Mouse (Mus musculus) midbrain, embryonic 14.5 days (tissue): ENCODE measurements around the gene Chdh. TPM values are rescaled to one million over a fixed set of nuclear protein-coding genes. Genes with fewer than 3 reads are reported as not detected.

Experiments
- ATAC-seq: fragments of 200-750 bp; cut with Nextera tagmentation; 2 replicates; pipeline ENCODE4 v1.8.0; 2017; ENCODE audit warnings: moderate number of reproducible peaks, moderate library complexity; ENCODE audit not compliant: low FRiP score, low TSS enrichment
- DNase-seq: peaks from one replicate; pipeline ENCODE4 v3.0.0-alpha.2; 2015
- H3K27ac ChIP-seq: fragments of 300-500 bp; sonication (generic); replicated peaks from 2 replicates; pipeline ENCODE4 v1.5.1; 2014; ENCODE audit warnings: mild to moderate bottlenecking, low read depth, low read length, moderate library complexity
- H3K27me3 ChIP-seq: fragments of 300-500 bp; sonication (generic); 2 replicates; pipeline ENCODE4 v1.6.1; 2014; ENCODE audit warnings: low read length, control low read depth, mixed read lengths; ENCODE audit not compliant: control insufficient read depth, insufficient read depth
- H3K36me3 ChIP-seq: fragments of 300-500 bp; sonication (generic); 2 replicates; pipeline ENCODE4 v1.6.1; 2014; ENCODE audit warnings: low read length, control low read depth; ENCODE audit not compliant: control insufficient read depth, insufficient read depth
- H3K4me1 ChIP-seq: fragments of 300-500 bp; sonication (generic); 2 replicates; pipeline ENCODE4 v1.6.1; 2014; ENCODE audit warnings: mild to moderate bottlenecking, antibody characterized with exemption, low read length, control low read depth; ENCODE audit not compliant: control insufficient read depth, insufficient read depth
- H3K4me2 ChIP-seq: fragments of 300-500 bp; sonication (generic); 2 replicates; pipeline ENCODE4 v1.6.1; 2014; ENCODE audit warnings: mild to moderate bottlenecking, low read length, moderate library complexity
- H3K4me3 ChIP-seq: fragments of 300-500 bp; sonication (generic); replicated peaks from 2 replicates; pipeline ENCODE4 v1.5.1; 2014; ENCODE audit warnings: low read depth, low read length
- H3K9ac ChIP-seq: fragments of 300-500 bp; sonication (generic); replicated peaks from 2 replicates; pipeline ENCODE4 v1.6.1; 2014; ENCODE audit warnings: mild to moderate bottlenecking, low read length, moderate library complexity
- H3K9me3 ChIP-seq: fragments of 300-500 bp; sonication (generic); 2 replicates; pipeline ENCODE4 v1.6.1; 2016; ENCODE audit warnings: low read length, control low read depth, mixed read lengths; ENCODE audit not compliant: control insufficient read depth
- WGBS: fragments of 180-500 bp; shearing (Covaris S2); extraction: QIAGEN DNeasy Blood & Tissue Kit; methylation state at CpG from one replicate; pipeline ENCODE4 v1.1.7; 2014; 5-methylcytosine and 5-hydroxymethylcytosine counted together
- polyA plus RNA-seq: library from polyadenylated mRNA; unstranded; fragments of >200 nt; fragmentation: Nextera tagmentation; extraction: Ambion mirVana; gene quantifications from 2 replicates; pipeline ENCODE4 v1.2.1, GENCODE M21; 2014

Chdh gene
- polyA plus RNA-seq, 1 experiment from 2014 or later: 0.21 TPM

GRCm38 (mm10) chr14:30039413-30039812 is 30.6 kb downstream of the Chdh start:
- WGBS: 84% methylated on average over 4 of the region's 4 CpGs

GRCm38 (mm10) chr14:30041836-30042235 is 33.0 kb downstream of the Chdh start:
- 84% methylated on average over 9 of the region's 9 CpGs for WGBS
- no peak for ATAC-seq
- 0 out of 2 replicates have a peak, but pooled peaks cover 3% of the 10 kb centered on the region for H3K36me3 ChIP-seq

More at GRCm38 (mm10) chr14:30039413-30039812, 30.6 kb downstream of the Chdh start:
- H3K4me3 ChIP-seq: no peak overlapping the region
- no peak overlapping the region for H3K9ac ChIP-seq
- ATAC-seq (no peak), DNase-seq (no peak)
- H3K27ac ChIP-seq: no peak overlapping the region
- H3K36me3 ChIP-seq: 0 out of 2 replicates have a peak, but pooled peaks cover 3% of the 10 kb centered on the region
- no peak overlapping the region for H3K4me2 ChIP-seq
- no peaks in the 10 kb centered on the region for H3K9me3 ChIP-seq
- H3K4me1 ChIP-seq: no peaks in the 10 kb centered on the region
- H3K27me3 ChIP-seq: no peaks in the 10 kb centered on the region

GRCm38 (mm10) chr14:30043356-30043940 is 34.6 kb downstream of the Chdh start:
- no peak overlapping the region for H3K4me2 ChIP-seq
- ATAC-seq (no peak), DNase-seq (no peak)
- H3K36me3 ChIP-seq: 0 out of 2 replicates have a peak, but pooled peaks cover 3% of the 10 kb centered on the region
- no peaks in the 10 kb centered on the region for H3K27me3 ChIP-seq
- H3K4me3 ChIP-seq: no peak overlapping the region
- no peak overlapping the region for H3K27ac ChIP-seq
- WGBS: 87% methylated on average over 7 of the region's 7 CpGs
- no peaks in the 10 kb centered on the region for H3K9me3 ChIP-seq
- H3K9ac ChIP-seq: no peak overlapping the region
- no peaks in the 10 kb centered on the region for H3K4me1 ChIP-seq

More at GRCm38 (mm10) chr14:30041836-30042235, 33.0 kb downstream of the Chdh start:
- Histone ChIP-seq H3K9me3 (no peaks in the 10 kb centered on the region), H3K9ac (no peak overlapping the region), H3K4me1 (no peaks in the 10 kb centered on the region), H3K27ac (no peak overlapping the region), H3K27me3 (no peaks in the 10 kb centered on the region), H3K4me2 (no peak overlapping the region), H3K4me3 (no peak overlapping the region)
- DNase-seq: no peak

GRCm38 (mm10) chr14:30045239-30045638 is 36.4 kb downstream of the Chdh start:
- H3K4me3 ChIP-seq: no peak overlapping the region
- no peaks in the 10 kb centered on the region for H3K9me3 ChIP-seq
- H3K27me3 ChIP-seq: no peaks in the 10 kb centered on the region
- ATAC-seq (no peak), DNase-seq (no peak)
- WGBS: 88% methylated on average over 10 of the region's 10 CpGs
- no peak overlapping the region for H3K4me2 ChIP-seq
- no peak overlapping the region for H3K9ac ChIP-seq
- H3K36me3 ChIP-seq: 0 out of 2 replicates have a peak, but pooled peaks cover 3% of the 10 kb centered on the region
- no peak overlapping the region for H3K27ac ChIP-seq
- no peaks in the 10 kb centered on the region for H3K4me1 ChIP-seq

GRCm38 (mm10) chr14:30045704-30046220 is 36.9 kb downstream of the Chdh start:
- Histone ChIP-seq H3K4me2 (no peak overlapping the region), H3K9ac (no peak overlapping the region), H3K4me1 (no peaks in the 10 kb centered on the region), H3K27ac (no peak overlapping the region), H3K27me3 (no peaks in the 10 kb centered on the region), H3K4me3 (no peak overlapping the region), H3K36me3 (0 out of 2 replicates have a peak, but pooled peaks cover 3% of the 10 kb centered on the region), H3K9me3 (no peaks in the 10 kb centered on the region)
- WGBS: 83% methylated on average over 8 of the region's 8 CpGs
- ATAC-seq (no peak), DNase-seq (no peak)

- no peaks in the 10 kb centered on the region for H3K27me3 ChIP-seq
- 91% methylated on average over 4 of the region's 4 CpGs for WGBS
- H3K9me3 ChIP-seq: no peaks in the 10 kb centered on the region
- H3K4me1 ChIP-seq: no peaks in the 10 kb centered on the region
- ATAC-seq (no peak), DNase-seq (no peak)
- H3K4me2 ChIP-seq: no peak overlapping the region
- no peak overlapping the region for H3K9ac ChIP-seq
- no peak overlapping the region for H3K4me3 ChIP-seq
- 0 out of 2 replicates have a peak, but pooled peaks cover 6% of the 10 kb centered on the region for H3K36me3 ChIP-seq
- H3K27ac ChIP-seq: no peak overlapping the region
Observed at GRCm38 (mm10) chr14:30046976-30047375, 38.2 kb downstream of the Chdh start.

GRCm38 (mm10) chr14:30048049-30048448 is 39.2 kb downstream of the Chdh start:
- ATAC-seq: no peak

GRCm38 (mm10) chr14:30050280-30050679 is 41.5 kb downstream of the Chdh start:
- Histone ChIP-seq H3K4me1 (no peaks in the 10 kb centered on the region), H3K9me3 (no peaks in the 10 kb centered on the region), H3K9ac (no peak overlapping the region), H3K4me2 (no peak overlapping the region), H3K4me3 (no peak overlapping the region), H3K27ac (no peak overlapping the region), H3K27me3 (no peaks in the 10 kb centered on the region), H3K36me3 (0 out of 2 replicates have a peak, but pooled peaks cover 4% of the 10 kb centered on the region)
- WGBS: 83% methylated on average over 8 of the region's 8 CpGs
- DNase-seq: no peak
- no peak for ATAC-seq

More at GRCm38 (mm10) chr14:30048049-30048448, 39.2 kb downstream of the Chdh start:
- Histone ChIP-seq H3K27me3 (no peaks in the 10 kb centered on the region), H3K36me3 (0 out of 2 replicates have a peak, but pooled peaks cover 4% of the 10 kb centered on the region), H3K9me3 (no peaks in the 10 kb centered on the region), H3K27ac (no peak overlapping the region), H3K4me1 (no peaks in the 10 kb centered on the region), H3K4me3 (no peak overlapping the region), H3K9ac (no peak overlapping the region), H3K4me2 (no peak overlapping the region)
- WGBS: 87% methylated on average over 3 of the region's 3 CpGs
- no peak for DNase-seq

- Histone ChIP-seq H3K36me3 (0 out of 2 replicates have a peak, but pooled peaks cover 4% of the 10 kb centered on the region), H3K4me3 (no peak overlapping the region), H3K4me1 (no peaks in the 10 kb centered on the region), H3K4me2 (no peak overlapping the region), H3K27me3 (no peaks in the 10 kb centered on the region), H3K9me3 (no peaks in the 10 kb centered on the region), H3K9ac (no peak overlapping the region), H3K27ac (no peak overlapping the region)
- WGBS: 85% methylated on average over 7 of the region's 7 CpGs
- ATAC-seq: no peak
- DNase-seq: no peak
Observed at GRCm38 (mm10) chr14:30054922-30055321, 46.1 kb downstream of the Chdh start.
